Mouse (Mus musculus) midbrain, postnatal 0 days (tissue): ENCODE measurements around the gene Ugt1a7c. TPM values are rescaled to one million over a fixed set of nuclear protein-coding genes. Genes with fewer than 3 reads are reported as not detected.
"Not testable (repeated sequence)": the region's sequence is repeated elsewhere in the genome, so short reads cannot be mapped to it uniquely, and the experiment has no call there.

Experiments used
- ATAC-seq: fragments of 200-750 bp; cut with Nextera tagmentation; 2 replicates; pipeline ENCODE4 v1.8.0; 2017; ENCODE audit warnings: moderate number of reproducible peaks, mild to moderate bottlenecking, moderate TSS enrichment, moderate library complexity; ENCODE audit not compliant: low FRiP score
- DNase-seq: peaks from one replicate; pipeline ENCODE4 v3.0.0-alpha.2; 2015; ENCODE audit warnings: low spot score
- H3K27ac ChIP-seq: fragments of 300-500 bp; sonication (generic); 2 replicates; pipeline ENCODE4 v1.5.1; 2014; ENCODE audit warnings: low read depth, mild to moderate bottlenecking, low read length, mixed read lengths
- H3K27me3 ChIP-seq: fragments of 300-500 bp; sonication (generic); 2 replicates; pipeline ENCODE4 v1.6.1; 2014; ENCODE audit warnings: low read length, control low read depth, mixed read lengths; ENCODE audit not compliant: insufficient read depth
- H3K36me3 ChIP-seq: fragments of 300-500 bp; sonication (generic); 2 replicates; pipeline ENCODE4 v1.6.1; 2014; ENCODE audit warnings: low read length, control low read depth, mixed read lengths; ENCODE audit not compliant: insufficient read depth
- H3K4me1 ChIP-seq: fragments of 300-500 bp; sonication (generic); 2 replicates; pipeline ENCODE4 v1.6.1; 2014; ENCODE audit warnings: mild to moderate bottlenecking, control low read depth, antibody characterized with exemption, low read length, mixed read lengths; ENCODE audit not compliant: insufficient read depth
- H3K4me2 ChIP-seq: fragments of 300-500 bp; sonication (generic); 2 replicates; pipeline ENCODE4 v1.6.1; 2014; ENCODE audit warnings: low read depth, mild to moderate bottlenecking, low read length, mixed read lengths; ENCODE audit not compliant: poor library complexity, severe bottlenecking
- H3K4me3 ChIP-seq: fragments of 300-500 bp; sonication (generic); 2 replicates; pipeline ENCODE4 v1.5.1; 2014; ENCODE audit warnings: low read depth, mild to moderate bottlenecking, low read length, moderate library complexity
- H3K9ac ChIP-seq: fragments of 300-500 bp; sonication (generic); replicated peaks from 2 replicates; pipeline ENCODE4 v1.6.1; 2014; ENCODE audit warnings: mild to moderate bottlenecking, low read length, moderate library complexity, mixed read lengths; ENCODE audit not compliant: poor library complexity, severe bottlenecking
- H3K9me3 ChIP-seq: fragments of 300-500 bp; sonication (generic); 2 replicates; pipeline ENCODE4 v1.6.1; 2016; ENCODE audit warnings: low read length, control low read depth
- CTCF ChIP-seq: IDR thresholded peaks from 2 replicates; pipeline ENCODE4 v1.5.1; 2016; ENCODE audit warnings: antibody characterized with exemption, mild to moderate bottlenecking
- WGBS: fragments of 180-500 bp; shearing (Covaris S2); extraction: QIAGEN DNeasy Blood & Tissue Kit; methylation state at CpG from one replicate; pipeline ENCODE4 v1.1.7; 2014; 5-methylcytosine and 5-hydroxymethylcytosine counted together
- polyA plus RNA-seq: library from polyadenylated mRNA; unstranded; fragments of >200 nt; fragmentation: Nextera tagmentation; extraction: Ambion mirVana; gene quantifications from 2 replicates; pipeline ENCODE4 v1.2.1, GENCODE M21; 2015
- total RNA-seq: library from RNA; depleted of rRNA; stranded (reverse); fragments of >200 nt; gene quantifications from 2 replicates; pipeline ENCODE4 v1.2.3, GENCODE M21; 2014; rRNA removed

Gene Ugt1a7c
- total RNA-seq: 1.0 and 1.5 TPM in 2 replicates
- polyA plus RNA-seq: 1.6 and 2.7 TPM in 2 replicates

DNA sequence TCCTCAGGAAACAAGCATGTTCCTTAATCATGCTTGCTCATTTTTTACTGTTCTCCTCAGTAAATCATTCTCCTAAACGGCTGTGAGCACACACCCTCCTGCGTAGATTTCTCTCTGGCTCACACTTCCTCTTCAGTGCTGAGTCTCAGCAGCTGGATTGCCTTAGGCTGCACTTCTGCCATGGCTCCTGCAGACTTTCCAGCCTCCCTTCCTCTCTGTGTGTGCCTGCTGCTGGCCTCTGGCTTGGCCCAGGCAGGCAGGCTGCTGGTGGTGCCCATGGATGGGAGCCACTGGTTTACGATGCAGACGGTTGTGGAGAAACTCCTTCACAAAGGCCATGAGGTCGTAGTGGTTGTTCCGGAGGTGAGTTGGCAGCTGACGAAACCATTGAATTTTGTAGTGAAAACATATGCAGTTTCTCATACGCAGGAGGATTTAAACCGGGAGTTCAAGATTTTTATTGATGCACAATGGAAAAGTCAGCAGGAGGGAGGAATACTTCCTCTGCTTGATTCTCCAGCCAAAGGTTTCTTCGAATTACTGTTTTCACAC is at the start of gene Ugt1a7c:
TSS of gene Ugt1a7c (plus strand) at position 122 of the 552 bp plus-strand sequence.
- Histone ChIP-seq H3K9ac (0 out of 2 replicates have a peak within 1 kb of the TSS, but pooled peaks have one; percentile 19), H3K9me3 (no peaks in the 10 kb centered on the region), H3K4me1 (no peaks in the 10 kb centered on the region), H3K36me3 (no peaks in the 10 kb centered on the region), H3K4me3 (no peak within 1 kb of the TSS), H3K4me2 (no peak within 1 kb of the TSS), H3K27me3 (no peaks in the 10 kb centered on the region), H3K27ac (no peak within 1 kb of the TSS)
- DNase-seq (peak; percentile 1), ATAC-seq (no peak)
- no peak for TF ChIP-seq CTCF
- WGBS: 66% methylated on average over 10 of the region's 10 CpGs

- not testable (repeated sequence) for H3K9me3 ChIP-seq, H3K27me3 ChIP-seq, ATAC-seq, H3K36me3 ChIP-seq, H3K4me3 ChIP-seq, H3K27ac ChIP-seq, H3K4me1 ChIP-seq, H3K9ac ChIP-seq, H3K4me2 ChIP-seq, DNase-seq
- 84% methylated on average over 2 of the region's 2 CpGs for WGBS
These were observed 47.5 kb upstream of the Ugt1a7c start for GRCm38 (mm10) chr1:88047408-88047807.

DNA sequence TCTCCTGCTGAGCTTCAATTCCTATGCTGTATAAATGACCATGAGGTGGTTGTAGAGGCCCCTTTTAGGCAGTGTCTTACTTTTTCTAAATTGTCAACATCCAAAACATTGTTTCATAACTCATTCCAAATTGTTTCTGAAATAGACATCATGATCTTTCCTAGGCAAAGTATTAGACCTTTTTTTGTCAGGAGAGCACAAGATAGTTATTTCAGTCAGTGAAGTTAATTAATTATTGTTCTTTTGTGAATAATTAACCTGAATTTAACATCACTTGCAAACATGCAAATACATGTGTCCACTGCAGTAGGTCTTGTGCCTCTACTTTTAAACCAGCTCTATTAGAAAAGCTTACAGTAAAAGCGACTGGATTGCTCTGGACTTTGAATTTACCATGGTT is 39.8 kb upstream of the Ugt1a7c start, which contains the start of gene Ugt1a10:
TSS of gene Ugt1a10 (plus strand) at position 301 of the 400 bp plus-strand sequence.
- Histone ChIP-seq H3K4me1 (no peaks in the 10 kb centered on the region), H3K4me2 (no peak within 1 kb of the TSS), H3K4me3 (no peak within 1 kb of the TSS), H3K9me3 (no peaks in the 10 kb centered on the region), H3K27ac (no peak within 1 kb of the TSS), H3K27me3 (no peaks in the 10 kb centered on the region), H3K36me3 (no peaks in the 10 kb centered on the region), H3K9ac (no peak within 1 kb of the TSS)
- ATAC-seq: no peak
- DNase-seq: no peak
- TF ChIP-seq CTCF: no peak
- WGBS: 88% methylated on average over 1 of the region's 1 CpGs

- H3K27ac ChIP-seq, DNase-seq, H3K4me2 ChIP-seq, H3K4me3 ChIP-seq, H3K27me3 ChIP-seq, H3K9ac ChIP-seq, H3K9me3 ChIP-seq, H3K36me3 ChIP-seq, ATAC-seq, H3K4me1 ChIP-seq: not testable (repeated sequence)
- 38% methylated on average over 1 of the region's 2 CpGs for WGBS
These were observed 28.3 kb upstream of the Ugt1a7c start for GRCm38 (mm10) chr1:88066472-88067102.

DNA sequence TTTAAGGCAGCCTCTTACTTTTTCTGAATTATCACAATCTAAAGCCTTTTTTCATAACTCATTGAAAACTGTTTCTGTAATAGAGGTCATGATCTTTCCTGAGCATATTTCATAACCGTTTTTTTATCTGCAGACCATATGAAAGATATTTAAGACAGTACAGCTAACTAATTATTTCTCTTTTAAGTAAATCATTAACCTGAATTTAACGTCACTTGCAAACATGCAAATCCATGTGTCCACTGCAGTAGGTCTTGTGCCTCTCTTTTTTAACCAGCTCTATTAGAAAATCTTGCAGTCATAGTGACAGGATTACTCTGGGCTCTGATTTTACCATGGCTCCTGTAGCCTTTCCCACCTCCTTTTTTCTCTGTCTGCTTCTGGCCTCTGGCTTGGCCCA is 24.4 kb upstream of the Ugt1a7c start, which contains the start of gene Ugt1a9:
TSS of gene Ugt1a9 (plus strand) at position 306 of the 400 bp plus-strand sequence.
- no peak for TF ChIP-seq CTCF
- Histone ChIP-seq H3K4me3 (no peak within 1 kb of the TSS), H3K4me1 (no peaks in the 10 kb centered on the region), H3K36me3 (no peaks in the 10 kb centered on the region), H3K9ac (no peak within 1 kb of the TSS), H3K27ac (no peak within 1 kb of the TSS), H3K27me3 (no peaks in the 10 kb centered on the region), H3K4me2 (no peak within 1 kb of the TSS), H3K9me3 (no peaks in the 10 kb centered on the region)
- no peak for DNase-seq
- no peak for ATAC-seq
- WGBS: 78% methylated on average over 2 of the region's 2 CpGs

DNA sequence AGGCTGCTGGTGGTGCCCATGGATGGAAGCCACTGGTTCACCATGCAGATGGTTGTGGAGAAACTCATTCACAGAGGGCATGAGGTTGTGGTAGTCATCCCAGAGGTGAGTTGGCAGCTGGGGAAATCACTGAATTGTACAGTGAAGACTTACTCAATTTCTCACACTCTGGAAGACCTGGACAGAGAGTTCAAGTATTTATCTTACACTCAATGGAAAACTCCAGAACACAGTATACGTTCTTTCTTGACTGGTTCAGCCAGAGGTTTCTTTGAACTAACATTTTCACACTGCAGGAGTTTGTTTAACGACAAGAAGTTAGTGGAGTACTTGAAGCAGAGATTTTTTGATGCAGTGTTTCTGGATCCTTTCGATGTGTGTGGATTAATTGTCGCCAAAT is 24.0 kb upstream of the Ugt1a7c start:
- no peak overlapping the region for H3K9ac ChIP-seq
- no peak overlapping the region for H3K4me2 ChIP-seq
- no peak overlapping the region for H3K27ac ChIP-seq
- no peak for DNase-seq
- no peaks in the 10 kb centered on the region for H3K4me1 ChIP-seq
- H3K9me3 ChIP-seq: no peaks in the 10 kb centered on the region
- no peak overlapping the region for H3K4me3 ChIP-seq
- TF ChIP-seq CTCF: no peak
- H3K36me3 ChIP-seq: no peaks in the 10 kb centered on the region
- ATAC-seq: no peak
- H3K27me3 ChIP-seq: no peaks in the 10 kb centered on the region
- 86% methylated on average over 4 of the region's 4 CpGs for WGBS
